Mouse (Mus musculus) heart, adult 18-20 months (tissue): ENCODE measurements around the gene Mdga1. TPM values are rescaled to one million over a fixed set of nuclear protein-coding genes. Genes with fewer than 3 reads are reported as not detected.
A peak's percentile ranks its signal among the peaks of the same experiment; 100 is the strongest.
"Not testable (repeated sequence)": the region's sequence is repeated elsewhere in the genome, so short reads cannot be mapped to it uniquely, and the experiment has no call there.

Experiments
- DNase-seq, 2 experiments: peaks; one replicate each; pipeline ENCODE4 v3.0.0; 2021 to 2022; ENCODE audit warnings: mixed read lengths in 1 of 2
- total RNA-seq, 2 experiments: library from RNA; stranded (reverse); gene quantifications; 2 replicates each; pipeline ENCODE4 v1.2.3; 2021

Gene Mdga1
- total RNA-seq, 2 experiments from 2014 or later, result 16.0 to 16.8 TPM

- no peak for DNase-seq
These were observed 171.7 kb downstream of the Mdga1 start for GRCm38 (mm10) chr17:29798151-29798550.

GRCm38 (mm10) chr17:29796787-29797186 is 173.1 kb downstream of the Mdga1 start:
- no peak for DNase-seq

GRCm38 (mm10) chr17:29796086-29796485 is 173.8 kb downstream of the Mdga1 start:
- peak; percentile 58 to 86 for DNase-seq

- DNase-seq, result no peak
These were observed 174.7 kb downstream of the Mdga1 start for GRCm38 (mm10) chr17:29795050-29795770.

DNA sequence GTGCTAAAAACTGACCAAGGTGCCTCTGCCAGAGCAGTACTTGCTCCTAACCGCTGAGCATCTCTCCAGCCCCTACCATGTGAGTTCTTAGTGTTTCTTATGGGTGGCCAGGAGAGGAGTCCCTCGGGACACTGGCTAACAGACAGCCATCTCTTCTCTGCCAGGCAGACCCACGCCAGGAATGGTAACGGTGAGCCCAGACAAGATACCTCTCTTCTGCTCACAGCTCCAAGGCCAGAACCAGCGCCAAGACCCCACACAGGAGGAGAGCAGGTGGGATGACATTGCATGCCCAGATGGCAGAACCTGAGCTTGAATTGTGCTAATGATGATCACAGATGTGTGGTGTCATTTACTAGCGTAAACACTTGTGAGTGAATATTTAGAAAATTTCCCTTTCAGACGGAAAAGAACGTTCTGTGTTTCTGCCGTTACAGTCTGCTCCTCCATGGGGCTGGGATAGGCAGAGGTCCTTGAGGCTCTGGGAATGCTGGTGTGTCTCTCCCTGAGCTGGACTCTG is 178.3 kb downstream of the Mdga1 start:
- no peak for DNase-seq

DNA sequence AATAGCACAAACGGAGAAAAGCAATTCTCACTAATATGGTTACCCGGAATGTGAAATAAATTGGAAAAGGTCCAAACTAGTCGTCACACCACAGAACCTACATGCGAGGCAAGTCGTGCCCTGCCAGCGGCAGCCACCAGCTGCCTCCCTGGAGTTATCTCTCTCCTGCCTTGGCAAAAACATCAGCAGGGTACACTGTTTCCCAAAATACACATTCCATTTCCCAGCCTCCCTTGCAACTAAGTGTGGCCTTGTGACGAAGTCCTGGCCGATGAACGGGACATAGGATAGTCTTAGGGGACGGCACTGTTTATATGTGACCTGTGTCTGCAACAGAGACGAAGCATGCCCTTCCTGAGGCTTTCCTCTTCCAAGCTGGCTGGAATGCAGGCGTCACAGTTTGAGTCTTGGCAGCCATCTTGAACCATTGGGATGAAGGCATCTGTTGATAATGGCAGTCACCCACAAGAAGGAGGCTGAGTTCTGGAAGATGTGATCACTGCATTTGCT is 179.6 kb downstream of the Mdga1 start:
- DNase-seq, result peak; percentile 52 to 65

DNA sequence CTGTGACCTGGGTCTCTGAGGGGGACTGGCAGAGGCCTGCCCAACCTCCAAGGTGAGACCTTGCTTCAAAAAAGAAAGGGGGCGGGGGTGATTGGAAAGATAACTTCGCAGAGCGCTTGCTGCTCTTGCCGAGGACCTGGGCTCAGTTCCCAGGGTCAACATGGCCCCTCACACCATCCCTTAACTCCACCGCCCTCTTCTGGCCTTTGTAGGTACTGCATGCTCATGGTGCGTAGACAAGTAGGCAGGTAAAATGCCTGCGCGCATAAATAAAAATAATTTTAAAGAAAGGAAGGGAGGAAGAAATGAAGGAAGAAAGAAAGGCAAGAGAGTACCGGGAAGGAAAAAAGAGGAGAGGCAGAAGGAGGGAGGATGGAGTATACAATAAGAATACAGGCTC is 180.2 kb downstream of the Mdga1 start:
- DNase-seq, result no peak

GRCm38 (mm10) chr17:29788573-29788972 is 181.3 kb downstream of the Mdga1 start:
- DNase-seq, result peak; percentile 37 to 40

GRCm38 (mm10) chr17:29784820-29785219 is 185.1 kb downstream of the Mdga1 start:
- DNase-seq, result no peak

DNA sequence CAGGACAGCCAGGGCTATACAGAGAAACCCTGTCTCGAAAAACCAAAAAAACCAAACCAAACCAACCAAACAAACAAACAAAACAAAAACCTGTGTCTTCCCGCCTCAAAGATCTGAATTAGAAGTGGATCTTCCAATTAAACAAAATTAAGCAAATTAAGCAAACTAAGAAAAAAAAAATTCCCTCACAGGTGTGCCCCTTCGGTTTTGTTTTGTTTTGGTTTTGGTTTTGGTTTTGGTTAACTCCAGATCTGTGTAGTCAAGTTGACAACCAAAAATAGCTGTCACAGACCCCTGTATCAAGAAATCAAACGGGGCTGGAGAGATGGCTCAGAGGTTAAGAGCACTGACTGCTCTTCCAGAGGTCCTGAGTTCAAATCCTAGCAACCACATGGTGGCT is 188.4 kb downstream of the Mdga1 start:
- DNase-seq, result not testable (repeated sequence)

DNA sequence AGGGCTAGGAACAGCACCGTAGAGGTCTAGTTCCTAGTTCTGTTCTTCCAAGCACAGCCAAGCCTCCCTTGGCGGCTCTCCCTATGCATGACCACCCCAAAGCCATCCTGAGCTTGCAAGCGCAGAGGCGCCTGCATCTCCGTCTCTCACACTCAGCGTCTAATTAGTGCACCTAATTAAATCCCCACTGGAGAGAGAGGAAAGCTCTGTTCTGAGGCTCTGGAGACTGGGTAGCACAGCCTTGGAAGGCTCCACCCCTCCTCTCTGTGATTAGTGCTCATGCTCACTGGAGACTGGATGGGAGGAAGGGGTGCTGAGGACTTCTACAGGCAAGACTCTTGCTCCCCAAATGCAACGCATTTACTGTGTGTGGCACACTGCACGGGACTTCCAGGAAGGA is 191.9 kb downstream of the Mdga1 start:
- no peak for DNase-seq

Other genes with a start within 250 kb of the Mdga1 start
- 100 to 1,000 TPM; 120 to 131 TPM for gene Zfand3, start 34.6 kb upstream of the Mdga1 start, total RNA-seq